Mouse (Mus musculus): Measurements from ENCODE around the gene Abl1.
A peak's percentile ranks its signal among the peaks of the same experiment; 100 is the strongest.

The Abl1 gene

GRCm38 (mm10) chr2:31782958-31783602 is 94.9 kb downstream of the Abl1 start:
- DNase-seq (ENCODE audit: low read depth in 1 of 2, low spot score in 2 of 2): no peak

- DNase-seq (ENCODE audit: low read depth in 1 of 2, low spot score in 2 of 2): peak in 1 of 2 experiments; percentile 59
Observed at GRCm38 (mm10) chr2:31785074-31785473, 96.9 kb downstream of the Abl1 start.

- DNase-seq (ENCODE audit: low read depth in 1 of 2, low spot score in 2 of 2): peak in 1 of 2 experiments; percentile 60
Observed at GRCm38 (mm10) chr2:31787029-31787428, 98.9 kb downstream of the Abl1 start.

GRCm38 (mm10) chr2:31788227-31788626 is 100.1 kb downstream of the Abl1 start:
- no peak for DNase-seq (ENCODE audit: low read depth in 1 of 2, low spot score in 2 of 2)

DNA sequence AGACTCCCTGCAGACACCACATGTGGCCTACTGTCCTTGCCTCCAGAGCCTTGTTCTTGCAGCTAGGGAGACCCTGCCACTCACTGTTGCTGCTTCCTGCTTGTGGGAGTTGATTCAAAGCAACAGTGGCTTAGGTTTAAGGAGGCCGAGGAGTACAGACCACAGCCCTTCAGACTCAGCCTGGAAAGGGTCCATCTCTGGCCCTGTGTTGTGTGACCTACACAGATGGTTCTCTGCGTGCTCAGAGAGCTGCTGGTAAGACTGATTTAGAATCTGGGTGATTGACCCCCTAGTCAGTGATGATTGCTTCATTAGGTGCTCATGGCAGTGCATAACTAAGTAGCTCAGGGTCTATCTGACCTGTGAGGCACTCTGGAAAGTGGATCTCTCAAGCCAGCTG is 101.0 kb downstream of the Abl1 start:
- no peak for DNase-seq (ENCODE audit: low read depth in 1 of 2, low spot score in 2 of 2)

DNA sequence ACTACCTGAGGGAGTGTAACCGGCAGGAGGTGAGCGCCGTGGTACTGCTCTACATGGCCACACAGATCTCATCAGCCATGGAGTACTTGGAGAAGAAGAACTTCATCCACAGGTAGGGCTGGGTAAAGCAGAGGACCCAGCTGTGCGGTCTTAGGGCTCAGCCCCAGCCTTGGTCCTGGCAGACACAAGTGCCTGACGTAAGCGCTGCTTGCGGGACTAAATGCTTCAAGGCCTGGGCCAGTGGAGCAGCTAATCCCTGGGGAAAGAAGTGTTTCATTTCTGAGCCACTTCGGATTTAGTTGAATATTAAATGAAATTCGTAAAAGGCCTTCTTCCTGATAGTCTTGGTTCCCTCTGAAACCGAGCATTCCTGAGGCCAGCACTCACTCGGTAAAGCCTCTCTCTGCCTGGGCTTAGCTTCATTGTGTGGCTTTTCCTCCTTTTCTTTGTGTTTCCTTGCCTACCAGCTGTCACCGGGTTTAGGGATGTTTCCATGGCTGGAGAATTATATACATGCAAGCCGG is 102.6 kb downstream of the Abl1 start:
- DNase-seq (ENCODE audit: low read depth in 1 of 2, low spot score in 2 of 2): no peak

- DNase-seq (ENCODE audit: low read depth in 1 of 2, low spot score in 2 of 2): no peak
Observed at GRCm38 (mm10) chr2:31791260-31791659, 103.1 kb downstream of the Abl1 start.

- DNase-seq (ENCODE audit: low read depth in 1 of 2, low spot score in 2 of 2): no peak
Observed at GRCm38 (mm10) chr2:31792611-31793010, 104.4 kb downstream of the Abl1 start.

DNA sequence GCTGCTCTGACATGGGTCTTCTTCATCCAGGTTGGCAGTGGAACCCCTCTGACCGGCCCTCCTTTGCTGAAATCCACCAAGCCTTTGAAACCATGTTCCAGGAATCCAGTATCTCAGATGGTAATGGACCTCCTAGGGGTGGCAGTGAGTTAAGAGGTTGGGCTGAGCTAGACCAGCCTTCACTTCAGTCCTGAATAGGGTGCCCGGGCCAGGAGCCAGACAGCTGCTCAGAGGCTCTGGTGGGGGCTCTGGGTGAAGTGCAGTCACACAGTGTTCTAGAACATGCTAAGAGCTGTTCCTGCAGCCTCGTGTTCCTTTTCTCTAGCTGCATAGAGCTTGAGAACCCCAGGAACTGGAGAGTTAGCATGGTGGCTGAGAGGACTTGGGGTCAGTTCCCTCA is 108.8 kb downstream of the Abl1 start:
- no peak for DNase-seq (ENCODE audit: low read depth in 1 of 2, low spot score in 2 of 2)

- no peak for DNase-seq (ENCODE audit: low read depth in 1 of 2, low spot score in 2 of 2)
Observed at GRCm38 (mm10) chr2:31801416-31801815, 113.2 kb downstream of the Abl1 start.

DNA sequence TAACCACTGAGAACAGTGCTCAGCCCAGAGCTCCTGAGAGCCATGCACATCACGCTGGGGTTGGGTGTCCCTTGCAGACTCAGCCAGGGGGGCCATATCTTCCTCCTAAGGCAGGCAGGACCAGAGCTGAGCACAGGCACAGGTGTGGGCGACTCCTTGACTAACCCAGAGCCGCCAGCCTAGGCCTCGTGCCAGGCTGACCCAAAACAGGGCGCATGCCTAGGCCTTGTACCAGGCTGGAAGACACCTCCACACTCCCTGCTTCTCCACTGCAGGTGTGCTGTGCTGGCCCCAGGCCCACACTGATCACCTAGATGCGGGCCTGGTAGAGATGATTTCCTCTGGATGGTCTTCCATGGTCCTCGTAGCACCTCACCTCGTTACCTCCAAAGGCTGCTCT is 114.6 kb downstream of the Abl1 start:
- no peak for DNase-seq (ENCODE audit: low read depth in 1 of 2, low spot score in 2 of 2)

- DNase-seq (ENCODE audit: low read depth in 1 of 2, low spot score in 2 of 2): no peak
Observed at GRCm38 (mm10) chr2:31803480-31803879, 115.3 kb downstream of the Abl1 start.

GRCm38 (mm10) chr2:31806639-31807382 is 118.6 kb downstream of the Abl1 start:
- no peak for DNase-seq (ENCODE audit: low read depth in 1 of 2, low spot score in 2 of 2)

DNA sequence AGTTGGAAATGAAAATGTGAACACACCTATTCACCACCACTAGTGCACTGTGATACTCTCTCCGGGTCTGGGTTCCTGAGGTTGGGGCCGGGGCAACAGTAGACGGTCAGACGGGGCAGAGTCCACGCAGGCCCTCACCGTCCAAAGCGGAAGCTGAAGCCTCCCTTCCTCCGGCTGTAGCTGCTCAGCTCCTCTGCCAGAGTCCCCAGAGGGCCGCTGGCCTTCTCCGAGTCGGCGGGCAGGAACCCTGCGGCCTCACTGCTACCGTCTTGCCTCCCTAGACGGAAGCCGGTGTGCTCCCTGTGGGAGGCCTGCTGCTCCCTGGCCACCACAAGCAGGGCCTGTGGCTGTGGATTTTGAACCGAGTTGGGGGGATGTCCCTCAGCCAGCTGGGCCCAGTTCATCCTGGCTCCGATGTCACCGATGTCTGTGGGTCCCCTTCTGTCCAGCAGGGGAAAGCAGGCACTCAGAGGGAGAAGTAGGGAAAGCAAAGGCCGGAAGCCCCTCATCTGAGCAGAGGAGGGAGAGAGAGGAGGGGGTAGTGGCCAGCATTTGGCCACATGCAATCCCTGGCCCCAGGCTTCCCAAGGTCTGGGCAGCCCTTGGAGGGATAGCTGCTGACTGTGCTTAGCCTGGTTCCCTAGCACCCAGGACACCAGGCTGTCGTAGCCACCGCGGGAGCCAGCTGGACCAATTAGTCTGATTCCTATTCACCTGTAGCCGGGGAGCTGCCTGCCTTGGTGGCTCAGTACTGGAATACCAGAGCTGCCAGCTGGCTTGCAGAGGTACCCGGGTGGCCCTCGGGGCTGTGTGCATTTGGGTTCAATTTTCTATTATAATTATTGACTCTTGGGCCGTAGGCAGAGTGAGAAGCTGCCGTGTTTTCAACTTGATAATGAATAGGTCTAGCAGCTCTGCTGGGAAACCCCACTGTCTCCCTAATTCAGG is 120.5 kb downstream of the Abl1 start:
- no peak for DNase-seq (ENCODE audit: low read depth in 1 of 2, low spot score in 2 of 2)

GRCm38 (mm10) chr2:31809358-31809740 is 121.2 kb downstream of the Abl1 start:
- no peak for DNase-seq (ENCODE audit: low read depth in 1 of 2, low spot score in 2 of 2)

DNA sequence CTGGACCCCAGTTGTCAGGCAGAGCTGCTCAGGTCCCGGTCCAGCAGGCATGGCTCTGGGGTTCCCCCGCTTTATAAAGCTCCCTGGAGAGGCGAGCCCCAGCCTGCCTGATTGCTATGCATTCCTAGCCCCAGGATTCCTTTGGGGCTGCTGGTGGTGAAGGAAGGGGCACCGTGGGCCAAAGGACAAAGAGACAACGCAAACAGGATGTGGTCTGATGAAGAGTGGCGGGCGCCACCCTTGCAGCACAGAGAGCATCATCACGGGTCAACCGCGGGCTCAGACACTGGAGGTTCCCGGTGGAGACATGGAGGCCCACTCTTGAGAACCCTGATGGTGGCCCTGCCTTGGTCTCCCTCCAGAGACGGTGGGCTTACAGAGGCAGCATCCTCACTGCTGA is 122.3 kb downstream of the Abl1 start, which contains the start of gene Qrfp:
TSS of gene Qrfp (minus strand) at position 137 of the 400 bp plus-strand sequence.
- no peak for DNase-seq (ENCODE audit: low read depth in 1 of 2, low spot score in 2 of 2)

DNA sequence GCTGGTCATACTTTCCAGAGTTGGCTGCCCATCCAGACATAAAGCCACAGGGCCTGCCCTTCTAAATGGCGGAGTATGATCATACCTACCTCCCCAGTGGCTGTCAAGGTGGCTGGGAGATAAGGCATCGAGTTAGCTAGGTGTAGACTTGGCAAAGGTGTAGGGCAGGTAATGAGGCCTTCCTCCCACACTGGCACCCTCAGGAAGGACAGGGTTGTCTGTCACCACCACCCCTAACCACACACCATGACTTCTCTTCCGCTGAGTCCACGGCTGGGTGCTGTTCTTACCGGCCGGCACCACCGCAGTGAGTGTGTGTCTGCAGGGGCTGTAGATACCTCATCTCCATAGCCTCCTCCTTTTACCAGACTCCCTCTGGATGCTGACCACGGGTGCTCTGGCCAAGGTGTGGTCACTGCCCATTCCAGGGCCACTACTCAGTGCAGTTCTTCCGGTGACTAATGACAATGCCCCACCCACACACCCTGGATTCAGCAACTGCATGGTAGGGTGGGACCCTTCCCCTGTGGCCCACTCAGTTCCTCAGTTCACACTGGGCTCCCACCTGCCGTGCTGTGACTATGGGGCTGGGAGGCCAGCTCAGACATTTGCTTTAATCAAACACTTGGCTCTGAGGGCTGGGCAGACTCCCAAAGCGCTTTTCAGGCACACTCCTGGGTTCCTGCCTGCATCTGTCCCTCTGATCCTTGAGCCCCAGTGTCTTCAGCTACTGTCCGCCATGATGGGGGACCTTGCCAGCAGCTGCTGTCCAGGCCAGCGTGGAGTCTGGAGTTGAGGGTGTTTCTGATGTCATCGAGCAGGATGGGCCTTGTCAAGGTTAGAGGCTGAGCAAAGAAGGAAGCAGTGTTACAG is 123.1 kb downstream of the Abl1 start:
- no peak for DNase-seq (ENCODE audit: low read depth in 1 of 2, low spot score in 2 of 2)

DNA sequence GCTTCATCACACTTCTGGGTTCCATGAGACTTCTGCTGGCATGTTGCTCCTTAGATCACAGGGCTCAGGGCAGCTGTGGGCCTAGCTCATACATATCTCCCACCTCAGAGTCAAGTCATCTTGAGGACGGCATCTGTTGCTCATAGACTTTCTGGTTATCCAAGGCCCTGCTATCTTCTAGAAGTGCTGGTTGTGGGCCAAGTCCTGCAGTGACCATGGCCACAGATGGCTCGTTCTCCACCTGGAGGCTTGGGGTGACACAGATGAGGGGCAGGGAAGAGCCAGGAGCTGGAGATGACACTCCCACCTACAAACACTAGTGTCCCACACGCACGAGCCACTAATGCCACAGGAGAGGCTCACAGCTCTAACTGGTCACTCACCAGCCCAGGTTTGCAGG is 125.5 kb downstream of the Abl1 start:
- DNase-seq (ENCODE audit: low read depth in 1 of 2, low spot score in 2 of 2): no peak

DNA sequence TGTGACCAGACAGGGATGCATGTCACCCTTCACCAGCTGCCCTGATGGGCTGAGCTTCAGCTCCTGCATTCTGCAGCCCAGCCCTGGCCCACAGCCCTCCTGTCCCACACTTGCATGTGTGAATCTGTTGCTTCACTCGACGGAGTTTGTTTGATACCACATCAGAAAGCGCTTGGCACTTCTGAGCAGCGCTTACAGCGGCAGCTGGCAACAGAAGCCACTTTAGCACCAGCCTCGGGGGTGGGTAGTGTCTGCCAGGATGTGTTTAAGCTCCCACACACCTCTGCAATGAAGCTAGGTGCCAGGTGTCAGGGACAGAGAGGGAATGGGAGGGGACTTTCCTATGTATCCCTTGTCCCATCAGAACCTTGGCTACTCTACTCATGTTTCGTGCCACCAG is 126.5 kb downstream of the Abl1 start:
- no peak for DNase-seq (ENCODE audit: low read depth in 1 of 2, low spot score in 2 of 2)

GRCm38 (mm10) chr2:31815367-31815766 is 127.2 kb downstream of the Abl1 start:
- no peak for DNase-seq (ENCODE audit: low read depth in 1 of 2, low spot score in 2 of 2)

Measured in monocyte, adult 2 months (primary cell).